Mouse (Mus musculus) embryonic fibroblast, embryonic 13.5 days (primary cell): ENCODE data around the gene Epop.

Source experiments
- CTCF ChIP-seq: IDR thresholded peaks from 2 replicates; pipeline ENCODE4 v1.5.1; 2011; ENCODE audit warnings: mild to moderate bottlenecking, control low read depth, low read length, moderate library complexity, borderline replicate concordance; ENCODE audit not compliant: insufficient read depth
- POLR2A ChIP-seq: IDR thresholded peaks from 2 replicates; pipeline ENCODE4 v1.6.1; 2011; ENCODE audit warnings: low read depth, mild to moderate bottlenecking, control low read depth, low read length, moderate library complexity

DNA sequence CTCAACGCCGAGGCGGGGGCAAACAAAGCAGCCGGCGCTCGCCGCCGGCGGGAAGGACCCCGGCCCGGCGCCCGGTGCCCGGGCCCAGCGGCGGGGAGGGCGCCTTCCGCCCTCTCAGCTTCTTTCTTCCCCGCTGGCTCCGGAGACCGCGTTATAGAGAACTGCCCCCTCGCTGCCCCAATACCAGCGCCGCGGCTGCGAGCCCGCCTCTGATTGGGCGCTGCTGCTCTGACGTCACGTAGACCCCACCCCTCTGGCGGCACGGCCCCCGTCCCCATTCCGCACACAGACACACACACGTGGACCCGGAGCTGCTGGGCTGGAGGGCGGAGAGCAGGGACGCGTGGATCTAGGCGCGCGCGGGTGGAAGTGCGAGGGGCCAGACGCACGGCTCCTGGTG lies at the start of gene Epop:
- TF ChIP-seq CTCF (no peak), POLR2A (0 out of 2 replicates have a peak, but pooled peaks have one; percentile 14)
